Mouse (Mus musculus) CH12.LX (cell line): ENCODE measurements around the gene Iscu. TPM values are rescaled to one million over a fixed set of nuclear protein-coding genes. Genes with fewer than 3 reads are reported as not detected.

Experiments used
- DNase-seq: peaks from one replicate; pipeline ENCODE4 v3.0.0-alpha.2; 2013; ENCODE audit errors: extremely low read depth
- H3K27ac ChIP-seq: 2 replicates; pipeline ENCODE4 v1.5.1; 2012; ENCODE audit warnings: low read depth, mild to moderate bottlenecking, control low read depth, moderate library complexity; ENCODE audit not compliant: insufficient read depth
- H3K27me3 ChIP-seq: replicated peaks from 2 replicates; pipeline ENCODE3; 2012; ENCODE audit warnings: inconsistent platforms
- H3K36me3 ChIP-seq, 2 experiments: replicated peaks in 1 of 2; 2 replicates each; pipeline versions ENCODE3 to v1.6.1; 2012; ENCODE audit warnings: inconsistent platforms in 1 of 2, low read length in 1 of 2, mild to moderate bottlenecking in 1 of 2, mixed read lengths in 1 of 2, moderate library complexity in 1 of 2; ENCODE audit not compliant: control insufficient read depth in 1 of 2, insufficient read depth in 1 of 2
- H3K4me1 ChIP-seq, 2 experiments: 2 replicates each; pipeline ENCODE4 v1.6.1; 2012; ENCODE audit warnings: inconsistent platforms in 1 of 2, moderate library complexity in 1 of 2; ENCODE audit not compliant: insufficient read depth in 2 of 2, control insufficient read depth in 1 of 2
- H3K4me2 ChIP-seq: 2 replicates; pipeline ENCODE4 v1.6.1; 2012; ENCODE audit warnings: low read depth, mild to moderate bottlenecking, control low read depth; ENCODE audit not compliant: poor library complexity, insufficient read depth, severe bottlenecking
- H3K4me3 ChIP-seq, 3 experiments: fragments of 150-350 bp in 1 of 3; sonication (generic) in 1 of 3; replicated peaks in 1 of 3; 2 replicates each; pipeline versions ENCODE3 to v1.5.1; 2011 to 2012; ENCODE audit warnings: low read depth in 2 of 3, low read length in 2 of 3, mild to moderate bottlenecking in 2 of 3, moderate library complexity in 2 of 3, control low read depth in 1 of 3, improper control_type of control experiment in 1 of 3, inconsistent platforms in 1 of 3, mixed read lengths in 1 of 3; ENCODE audit not compliant: poor library complexity in 1 of 3
- H3K79me2 ChIP-seq: replicated peaks from 2 replicates; pipeline ENCODE4 v1.6.1; 2012; ENCODE audit warnings: mild to moderate bottlenecking, moderate library complexity; ENCODE audit not compliant: control insufficient read depth, poor library complexity, insufficient read depth, severe bottlenecking; ENCODE audit errors: extremely low read depth
- H3K9ac ChIP-seq: 2 replicates; pipeline ENCODE4 v1.6.1; 2012; ENCODE audit warnings: low read depth, mild to moderate bottlenecking, control low read depth, moderate library complexity; ENCODE audit not compliant: insufficient read depth
- H3K9me3 ChIP-seq: replicated peaks from 2 replicates; pipeline ENCODE3; 2012; ENCODE audit warnings: low read length, inconsistent platforms, mixed read lengths
- BHLHE40 ChIP-seq: IDR thresholded peaks from 2 replicates; pipeline ENCODE4 v1.6.1; 2011; ENCODE audit warnings: mild to moderate bottlenecking, low read depth, low read length, improper control_type of control experiment
- CHD1 ChIP-seq: IDR thresholded peaks from 2 replicates; pipeline ENCODE4 v1.6.1; 2012; ENCODE audit warnings: low read depth, low read length, improper control_type of control experiment, inconsistent platforms
- CTCF ChIP-seq, 2 experiments: IDR thresholded peaks in 1 of 2; conservative IDR thresholded peaks in 1 of 2; 2 replicates each; pipeline ENCODE4 v1.5.1; 2011 to 2012; ENCODE audit warnings: low read depth in 2 of 2, low read length in 2 of 2, improper control_type of control experiment in 1 of 2, inconsistent platforms in 1 of 2, mild to moderate bottlenecking in 1 of 2, moderate library complexity in 1 of 2
- ELF1 ChIP-seq: IDR thresholded peaks from 2 replicates; pipeline ENCODE4 v1.6.1; 2014; ENCODE audit warnings: low read depth, mild to moderate bottlenecking, inconsistent platforms, low read length, improper control_type of control experiment
- HCFC1 ChIP-seq: IDR thresholded peaks from 2 replicates; pipeline ENCODE4 v1.6.1; 2012; ENCODE audit warnings: low read depth, mild to moderate bottlenecking, inconsistent platforms, low read length, improper control_type of control experiment
- JUN ChIP-seq: IDR thresholded peaks from 2 replicates; pipeline ENCODE4 v1.6.1; 2011; ENCODE audit warnings: low read depth, mild to moderate bottlenecking, low read length, improper control_type of control experiment, moderate library complexity; ENCODE audit not compliant: insufficient read depth
- JUND ChIP-seq: conservative IDR thresholded peaks from 2 replicates; pipeline ENCODE4 v1.6.1; 2011; ENCODE audit warnings: low read depth, low read length, improper control_type of control experiment
- KAT2A ChIP-seq: IDR thresholded peaks from 2 replicates; pipeline ENCODE4 v1.6.1; 2012; ENCODE audit warnings: low read length, improper control_type of control experiment, inconsistent platforms; ENCODE audit not compliant: insufficient replicate concordance
- MAFK ChIP-seq: IDR thresholded peaks from 2 replicates; pipeline ENCODE4 v1.6.1; 2011; ENCODE audit warnings: low read length, improper control_type of control experiment; ENCODE audit not compliant: insufficient replicate concordance
- MAX ChIP-seq: IDR thresholded peaks from 2 replicates; pipeline ENCODE4 v1.6.1; 2011; ENCODE audit warnings: low read length, improper control_type of control experiment
- MAZ ChIP-seq: IDR thresholded peaks from 2 replicates; pipeline ENCODE4 v1.6.1; 2012; ENCODE audit warnings: low read depth, mild to moderate bottlenecking, inconsistent platforms, low read length, improper control_type of control experiment, moderate library complexity
- MEF2A ChIP-seq: IDR thresholded peaks from 2 replicates; pipeline ENCODE4 v1.6.1; 2014; ENCODE audit warnings: low read depth, mild to moderate bottlenecking, inconsistent platforms, low read length, improper control_type of control experiment, borderline replicate concordance
- MYC ChIP-seq: IDR thresholded peaks from 2 replicates; pipeline ENCODE4 v1.6.1; 2011; ENCODE audit warnings: low read depth, mild to moderate bottlenecking, improper control_type of control experiment, low read length
- NRF1 ChIP-seq: IDR thresholded peaks from 2 replicates; pipeline ENCODE4 v1.6.1; 2014; ENCODE audit warnings: low read depth, mild to moderate bottlenecking, inconsistent platforms, low read length, improper control_type of control experiment, moderate library complexity
- PAX5 ChIP-seq: IDR thresholded peaks from 2 replicates; pipeline ENCODE4 v1.6.1; 2012; ENCODE audit warnings: low read length, inconsistent platforms, mixed read lengths
- POLR2A ChIP-seq: IDR thresholded peaks from 2 replicates; pipeline ENCODE4 v1.6.1; 2011; ENCODE audit warnings: low read depth, mild to moderate bottlenecking, improper control_type of control experiment, low read length
- POLR2AphosphoS2 ChIP-seq: IDR thresholded peaks from 2 replicates; pipeline ENCODE4 v1.6.1; 2011; ENCODE audit warnings: low read depth, low read length, improper control_type of control experiment
- RCOR1 ChIP-seq: conservative IDR thresholded peaks from 2 replicates; pipeline ENCODE4 v1.6.1; 2012; ENCODE audit warnings: low read depth, mild to moderate bottlenecking, inconsistent platforms, low read length, improper control_type of control experiment
- SIN3A ChIP-seq: IDR thresholded peaks from 2 replicates; pipeline ENCODE4 v1.6.1; 2012; ENCODE audit warnings: low read length, improper control_type of control experiment, inconsistent platforms
- SMC3 ChIP-seq: IDR thresholded peaks from 2 replicates; pipeline ENCODE4 v1.6.1; 2011; ENCODE audit warnings: low read depth, low read length, improper control_type of control experiment
- TBP ChIP-seq: conservative IDR thresholded peaks from 2 replicates; pipeline ENCODE4 v1.6.1; 2011; ENCODE audit warnings: low read depth, low read length, improper control_type of control experiment
- TCF12 ChIP-seq: IDR thresholded peaks from 2 replicates; pipeline ENCODE4 v1.6.1; 2014; ENCODE audit warnings: low read depth, mild to moderate bottlenecking, inconsistent platforms, low read length, improper control_type of control experiment
- UBTF ChIP-seq: IDR thresholded peaks from 2 replicates; pipeline ENCODE4 v1.6.1; 2012; ENCODE audit warnings: low read depth, mild to moderate bottlenecking, inconsistent platforms, low read length, improper control_type of control experiment, moderate library complexity
- USF1 ChIP-seq: IDR thresholded peaks from 2 replicates; pipeline ENCODE4 v1.6.1; 2014; ENCODE audit warnings: low read depth, mild to moderate bottlenecking, inconsistent platforms, low read length, improper control_type of control experiment
- USF2 ChIP-seq: conservative IDR thresholded peaks from 2 replicates; pipeline ENCODE4 v1.6.1; 2011; ENCODE audit warnings: low read depth, low read length, improper control_type of control experiment
- ZC3H11A ChIP-seq: IDR thresholded peaks from 2 replicates; pipeline ENCODE4 v1.6.1; 2012; ENCODE audit warnings: low read depth, mild to moderate bottlenecking, inconsistent platforms, low read length, improper control_type of control experiment
- ZMIZ1 ChIP-seq: IDR thresholded peaks from 2 replicates; pipeline ENCODE4 v1.6.1; 2012; ENCODE audit warnings: low read depth, mild to moderate bottlenecking, inconsistent platforms, low read length, improper control_type of control experiment
- ZNF384 ChIP-seq: IDR thresholded peaks from 2 replicates; pipeline ENCODE4 v1.6.1; 2012; ENCODE audit warnings: low read depth, low read length, improper control_type of control experiment, inconsistent platforms
- dilution Hi-C: fragments of 300-500 bp; cut with MboI; formaldehyde crosslinking; loops from 2 replicates; pipeline ENCODE4 v1.14.3; 2020; ENCODE audit warnings: low sequenced_read_pairs; ENCODE audit not compliant: extremely low pct_unique_long_range_greater_than_20kb, extremely low pct_ligation_motif_present
- in situ Hi-C: fragments of 300-500 bp; cut with MboI; formaldehyde crosslinking; loops from 3 replicates; pipeline ENCODE4 v1.14.3; 2019; ENCODE audit warnings: low sequenced_read_pairs, low pct_ligation_motif_present, low pct_unique_long_range_greater_than_20kb, mixed read lengths
- polyA plus RNA-seq: library from polyadenylated mRNA; unstranded; fragments of >175 nt; gene quantifications from 2 replicates; pipeline ENCODE4 v1.2.1, GENCODE M21; 2012; ENCODE audit warnings: low read depth; ENCODE audit not compliant: insufficient read length
- total RNA-seq, 2 experiments: library from RNA; depleted of rRNA; stranded (reverse); fragments of 300-350 nt in 1 of 2; fragments of >200 nt in 1 of 2; gene quantifications; 2 replicates each; pipeline ENCODE4 v1.2.3; 2012 to 2014

The Iscu gene
- total and polyA plus RNA-seq, 3 experiments, result 72.1 to 86.7 (median 79.3) TPM

- TF ChIP-seq ELF1, result peak; percentile 89
- no peak for TF ChIP-seq JUN
- TF ChIP-seq CHD1, result peak; percentile 57; the same call in 1 of the 2 replicates
- no peak for TF ChIP-seq SMC3
- peak; percentile 84 for TF ChIP-seq MYC
- peak; percentile 78 for TF ChIP-seq BHLHE40
- peak; percentile 72 for TF ChIP-seq SIN3A
- TF ChIP-seq MAZ, result peak; percentile 69; the same call in 1 of the 2 replicates
- TF ChIP-seq TBP, result 0 out of 2 replicates have a peak, but pooled peaks have one; percentile 9
- no peak for TF ChIP-seq USF2
These were observed 1.1 kb upstream of the Iscu start (continued) for GRCm38 (mm10) chr5:113771213-113772162.

- Histone ChIP-seq H3K27ac (peak overlapping the region; percentile 18), H3K9ac (peak overlapping the region; percentile 84), H3K9me3 (no peaks in the 10 kb centered on the region), H3K4me1 (peaks cover 44 to 65% of the 10 kb centered on the region in 2 experiments), H3K4me3 (peak overlapping the region; percentile 97 to 100 (median 98)), H3K36me3 (peaks cover 33 to 48% of the 10 kb centered on the region in 2 experiments), H3K79me2 (peaks cover 48% of the 10 kb centered on the region), H3K27me3 (no peaks in the 10 kb centered on the region), H3K4me2 (peak overlapping the region; percentile 99)
- dilution Hi-C loops (no loop called here), in situ Hi-C loops (loop anchor here (10.0 kb wide), 1 partner anchor 62 kb away; the partner anchor contains the start of gene Selplg)
- peak; percentile 30; the same call in 1 of the 2 replicates for TF ChIP-seq UBTF
- no peak for TF ChIP-seq TCF12
- no peak for DNase-seq
These were observed 464 bp downstream of the Iscu start for GRCm38 (mm10) chr5:113772905-113773519.

GRCm38 (mm10) chr5:113773664-113774063 is 1.1 kb downstream of the Iscu start:
- Histone ChIP-seq H3K4me3 (peak overlapping the region; percentile 97 to 100 (median 98)), H3K79me2 (peaks cover 42% of the 10 kb centered on the region), H3K9me3 (no peaks in the 10 kb centered on the region), H3K9ac (peak overlapping the region; percentile 84; the same call in 1 of the 2 replicates), H3K4me2 (peak overlapping the region; percentile 99), H3K27me3 (no peaks in the 10 kb centered on the region), H3K27ac (no peak overlapping the region; the same call in 1 of the 2 replicates), H3K4me1 (peaks cover 40 to 65% of the 10 kb centered on the region in 2 experiments), H3K36me3 (peaks cover 26 to 47% of the 10 kb centered on the region in 2 experiments)
- peak; percentile 88 for DNase-seq
- in situ Hi-C loops, result loop anchor here (10.0 kb wide), 1 partner anchor 61 kb away; the partner anchor contains the start of gene Selplg
- dilution Hi-C loops, result no loop called here
- peak; percentile 48; the same call in 1 of the 2 replicates for TF ChIP-seq HCFC1
- no peak for TF ChIP-seq POLR2AphosphoS2
- peak; percentile 60 for TF ChIP-seq MEF2A
- peak; percentile 60 to 98 for TF ChIP-seq CTCF (conservative IDR thresholded peaks at IDR 0.05 in 1 of 2, IDR thresholded peaks at IDR 0.05 in 1 of 2; ENCODE audit: low read depth in 2 of 2, low read length in 2 of 2)
- TF ChIP-seq MAX, result peak; percentile 50; the same call in 1 of the 2 replicates
- TF ChIP-seq ZC3H11A, result peak; percentile 92
- TF ChIP-seq POLR2A, result no peak
- TF ChIP-seq ZNF384, result peak; percentile 34; the same call in 1 of the 2 replicates
- TF ChIP-seq PAX5, result no peak
- TF ChIP-seq JUND, result peak; percentile 58; the same call in 1 of the 2 replicates
- peak; percentile 41; the same call in 1 of the 2 replicates for TF ChIP-seq MAFK
- TF ChIP-seq ZMIZ1, result no peak
- TF ChIP-seq USF1, result no peak
- TF ChIP-seq RCOR1, result peak; percentile 74; the same call in 1 of the 2 replicates
- peak; percentile 38; the same call in 1 of the 2 replicates for TF ChIP-seq NRF1
- TF ChIP-seq SIN3A, result peak; percentile 97
- TF ChIP-seq KAT2A, result no peak
- no peak for TF ChIP-seq UBTF
